Mouse (Mus musculus) E14TG2a.4 (cell line): ENCODE results near the gene Atf6b.

Experiments
- CTCF ChIP-seq: conservative IDR thresholded peaks from 2 replicates; pipeline ENCODE4 v1.5.1; 2014; ENCODE audit warnings: low read length
- NANOG ChIP-seq: IDR thresholded peaks from 2 replicates; pipeline ENCODE4 v1.6.1; 2014; ENCODE audit warnings: borderline replicate concordance, low read length, mixed read lengths
- POU5F1 ChIP-seq: IDR thresholded peaks from 2 replicates; pipeline ENCODE4 v1.6.1; 2014; ENCODE audit warnings: low read length, borderline replicate concordance

GRCm38 (mm10) chr17:34653746-34654285 lies 6.9 kb downstream of the Atf6b start:
- peak; percentile 91 for TF ChIP-seq CTCF
- TF ChIP-seq POU5F1, result no peak
- TF ChIP-seq NANOG, result no peak
